Mouse (Mus musculus) layer of hippocampus, adult 2 months (tissue): ENCODE measurements around the gene Olfr764-ps1. TPM values are rescaled to one million over a fixed set of nuclear protein-coding genes. Genes with fewer than 3 reads are reported as not detected.
"Not testable (repeated sequence)": the region's sequence is repeated elsewhere in the genome, so short reads cannot be mapped to it uniquely, and the experiment has no call there.

Experiments
- DNase-seq, 2 experiments: peaks; one replicate each; pipeline ENCODE4 v3.0.0; 2022; ENCODE audit warnings: low spot score in 2 of 2
- H3K27ac ChIP-seq: fragments of 200-600 bp; 2 replicates; pipeline ENCODE4 v1.8.1; 2022
- H3K4me3 ChIP-seq: fragments of 200-600 bp; 2 replicates; pipeline ENCODE4 v1.8.1; 2022; ENCODE audit warnings: mild to moderate bottlenecking
- CTCF ChIP-seq: fragments of 200-600 bp; conservative IDR thresholded peaks from 2 replicates; pipeline ENCODE4 v1.8.1; 2022; ENCODE audit warnings: antibody characterized with exemption, mild to moderate bottlenecking, moderate library complexity
- long read RNA-seq, 2 experiments: library from polyadenylated mRNA; stranded (forward); transcript quantifications; one replicate each; pipeline ENCODE4 v2.0.0; 2021; ENCODE audit warnings: borderline mapping rate in 2 of 2
- total RNA-seq, 2 experiments: library from RNA; stranded (reverse); gene quantifications; 2 replicates each; pipeline ENCODE4 v1.2.3; 2021

Olfr764-ps1 gene
- total RNA-seq, result not detected
- long read RNA-seq, experiment 1, result 0 reads
- long read RNA-seq, experiment 2, result 0 reads

DNA sequence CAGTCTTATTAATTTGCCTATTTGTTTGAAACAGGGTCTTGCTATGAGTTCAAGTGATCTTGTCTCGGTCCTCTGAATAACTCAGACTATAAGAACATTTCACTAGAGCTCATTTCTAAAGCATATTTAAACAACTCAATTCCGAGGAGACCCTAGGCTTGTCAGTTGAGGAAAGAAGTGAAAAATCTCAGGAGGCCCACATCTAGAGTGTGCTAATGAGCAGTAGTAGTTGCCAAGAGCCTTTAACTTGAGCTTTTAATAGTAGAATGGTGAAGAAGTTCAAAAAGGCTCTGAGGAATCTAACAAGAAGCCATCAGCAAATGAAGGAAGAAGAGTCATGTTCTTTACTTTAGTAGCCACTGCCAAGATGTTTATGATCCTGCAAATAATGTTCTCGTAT, at the start of gene Olfr764-ps1:
Gene Olfr764-ps1, minus strand, starts transcription at position 101 of the 400 bp plus-strand sequence.
- no peak within 1 kb of the TSS for H3K4me3 ChIP-seq
- no peak for DNase-seq
- no peak for TF ChIP-seq CTCF
- H3K27ac ChIP-seq, result no peak within 1 kb of the TSS

DNA sequence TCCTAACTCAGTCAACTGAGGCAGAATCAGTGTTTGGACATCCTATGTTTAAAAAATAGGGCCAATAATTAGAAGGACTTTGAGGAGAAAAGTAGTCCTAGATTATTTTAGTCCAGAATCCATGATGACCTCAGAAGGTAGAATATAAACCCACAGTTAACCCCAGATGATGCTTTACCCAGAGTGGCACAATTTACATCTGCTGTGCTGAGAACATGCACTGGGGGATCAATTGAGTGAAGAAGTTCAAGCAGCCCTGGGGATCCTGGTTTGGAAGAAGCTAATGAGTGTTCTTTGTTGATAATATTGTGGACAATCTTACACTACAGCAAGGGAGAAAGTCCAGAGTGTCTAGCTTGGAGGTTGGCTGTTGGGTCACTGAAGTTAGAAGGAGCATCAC, 43.1 kb upstream of the Olfr764-ps1 start, which contains the start of gene Olfr767:
Gene Olfr767, minus strand, starts transcription at position 101 of the 400 bp plus-strand sequence.
- not testable (repeated sequence) for H3K27ac ChIP-seq, H3K4me3 ChIP-seq, DNase-seq

DNA sequence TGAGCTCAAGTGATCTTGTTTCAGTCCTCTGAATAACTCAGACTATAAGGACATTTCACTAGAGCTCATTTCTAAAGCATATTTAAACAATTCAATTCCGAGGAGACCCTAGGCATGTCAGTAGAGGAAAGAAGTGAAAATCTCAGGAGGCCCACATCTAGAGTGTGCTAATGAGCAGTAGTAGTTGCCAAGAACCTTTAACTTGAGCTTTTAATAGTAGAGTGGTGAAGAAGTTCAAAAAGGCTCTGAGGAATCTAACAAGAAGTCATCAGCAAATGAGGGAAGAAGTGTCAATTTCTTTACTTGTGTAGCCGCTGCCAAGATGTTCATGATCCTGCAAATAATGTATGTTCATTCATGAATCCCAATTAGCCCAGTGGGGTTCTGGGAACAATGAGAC, 29.2 kb upstream of the Olfr764-ps1 start, which contains the start of gene Olfr766-ps1:
Gene Olfr766-ps1, minus strand, starts transcription at position 101 of the 400 bp plus-strand sequence.
- no peak for TF ChIP-seq CTCF
- Histone ChIP-seq H3K27ac (no peak within 1 kb of the TSS), H3K4me3 (no peak within 1 kb of the TSS)
- no peak for DNase-seq

DNA sequence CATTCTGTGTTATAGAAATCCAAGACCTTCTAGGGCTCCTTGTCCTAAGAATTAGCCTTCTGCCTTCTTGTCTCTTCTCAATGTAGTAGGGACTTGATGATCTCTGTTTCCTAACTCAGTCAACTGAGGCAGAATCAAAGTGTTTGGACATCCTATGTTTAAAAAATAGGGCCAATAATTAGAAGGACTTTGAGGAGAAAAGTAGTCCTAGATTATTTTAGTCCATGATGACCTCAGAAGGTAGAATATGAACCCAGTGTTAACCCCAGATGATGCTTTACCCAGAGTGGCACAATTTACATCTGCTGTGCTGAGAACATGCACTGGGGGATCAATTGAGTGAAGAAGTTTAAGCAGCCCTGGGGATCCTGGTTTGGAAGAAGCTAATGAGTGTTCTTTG, 10.2 kb upstream of the Olfr764-ps1 start, which contains the start of gene Olfr765:
Gene Olfr765, minus strand, starts transcription at position 101 of the 400 bp plus-strand sequence.
- not testable (repeated sequence) for H3K27ac ChIP-seq, DNase-seq, H3K4me3 ChIP-seq

DNA sequence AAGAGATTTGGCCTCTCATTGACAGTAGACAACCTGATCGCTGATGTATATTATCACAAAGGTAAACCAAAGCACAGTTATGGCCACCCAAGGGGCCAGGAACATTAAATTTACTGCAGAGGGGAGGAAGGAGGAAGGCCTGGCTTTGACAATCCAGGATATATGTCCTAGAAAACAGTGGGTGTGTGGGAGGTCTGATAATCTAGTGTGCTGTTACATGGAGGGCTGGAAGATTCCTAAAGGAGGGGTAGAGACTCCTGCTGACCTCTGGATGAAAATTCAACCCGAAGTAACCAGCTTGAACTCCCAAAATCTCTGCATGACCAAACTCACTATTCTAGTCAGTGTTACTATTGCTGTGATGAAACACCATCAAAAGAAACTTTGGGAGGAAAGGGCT, 11.4 kb downstream of the Olfr764-ps1 start:
- Histone ChIP-seq H3K27ac (no peak overlapping the region), H3K4me3 (no peak overlapping the region)
- TF ChIP-seq CTCF, result no peak
- DNase-seq, result no peak

DNA sequence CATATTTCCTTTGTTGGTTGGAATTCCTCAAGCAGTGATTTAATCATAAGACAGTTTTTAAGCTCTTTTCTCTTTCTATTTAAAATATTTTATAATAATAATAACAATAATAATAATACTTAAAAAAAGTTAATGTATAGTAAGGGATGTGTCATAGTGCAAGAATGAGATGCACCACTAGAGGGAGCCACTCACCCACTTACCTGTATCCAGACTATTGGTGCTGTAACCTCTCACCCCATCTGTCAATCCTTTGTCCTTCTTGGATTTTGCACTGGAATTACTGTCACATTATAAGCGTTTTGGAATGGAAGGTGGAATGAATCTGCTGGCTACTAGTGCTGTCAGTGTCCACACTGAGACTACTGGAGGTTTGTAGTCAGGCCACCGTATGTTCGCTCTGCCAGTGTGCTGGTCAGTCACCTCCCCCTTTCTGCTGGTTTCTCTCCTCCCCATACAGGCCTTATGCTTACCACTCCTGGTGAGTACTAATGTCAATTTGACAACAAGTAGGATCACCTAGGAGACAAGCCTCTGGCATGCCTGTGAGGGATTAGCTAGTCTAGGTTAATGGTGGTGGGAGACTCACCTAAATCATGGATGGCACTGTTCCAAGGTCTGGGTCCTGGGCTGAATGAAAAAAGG, 13.6 kb downstream of the Olfr764-ps1 start:
- Histone ChIP-seq H3K4me3 (no peak overlapping the region), H3K27ac (no peak overlapping the region)
- TF ChIP-seq CTCF, result peak; percentile 90
- peak; percentile 6 to 56 for DNase-seq

DNA sequence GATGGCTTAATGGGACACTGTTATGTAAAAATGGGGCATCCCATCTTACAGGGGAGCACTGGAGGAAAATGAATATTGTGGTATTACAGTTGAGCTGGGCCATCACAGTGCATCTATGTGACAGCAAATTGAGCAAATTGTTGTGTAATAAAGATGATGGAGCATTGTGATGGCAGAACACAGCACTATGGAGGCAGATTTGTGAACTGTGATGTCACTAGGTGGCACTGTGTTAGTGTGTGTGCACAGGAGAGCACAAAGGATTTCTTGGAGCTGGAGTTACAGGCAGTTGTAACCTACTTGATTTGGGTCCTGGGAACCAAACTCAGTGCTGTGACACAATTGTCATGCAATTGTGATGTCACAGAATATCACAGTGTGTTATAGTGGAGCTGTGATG, 16.4 kb downstream of the Olfr764-ps1 start:
- TF ChIP-seq CTCF, result peak; percentile 28; the same call in 1 of the 2 replicates
- Histone ChIP-seq H3K27ac (no peak overlapping the region), H3K4me3 (no peak overlapping the region)
- DNase-seq, result no peak

DNA sequence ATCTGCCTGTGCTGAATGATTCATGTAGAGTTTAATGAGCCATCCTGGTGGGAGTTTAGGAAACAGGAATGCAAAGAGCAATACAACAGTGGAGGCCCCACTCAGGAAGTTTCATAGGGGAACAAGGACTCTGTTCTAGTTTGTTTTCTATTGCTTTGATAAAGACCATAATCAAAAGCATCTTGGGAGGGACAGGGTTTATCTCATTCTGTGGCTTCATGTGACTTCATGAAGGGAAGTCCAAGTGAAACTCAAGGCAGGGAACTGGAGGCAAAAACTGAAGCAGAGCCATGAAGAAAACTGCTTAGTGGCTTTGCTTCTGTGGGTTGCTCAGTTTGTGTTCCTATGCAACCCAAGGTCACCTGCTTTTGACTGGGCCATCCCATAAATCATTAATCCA, 25.2 kb downstream of the Olfr764-ps1 start:
- Histone ChIP-seq H3K27ac (no peak overlapping the region), H3K4me3 (no peak overlapping the region)
- TF ChIP-seq CTCF, result no peak
- no peak for DNase-seq

DNA sequence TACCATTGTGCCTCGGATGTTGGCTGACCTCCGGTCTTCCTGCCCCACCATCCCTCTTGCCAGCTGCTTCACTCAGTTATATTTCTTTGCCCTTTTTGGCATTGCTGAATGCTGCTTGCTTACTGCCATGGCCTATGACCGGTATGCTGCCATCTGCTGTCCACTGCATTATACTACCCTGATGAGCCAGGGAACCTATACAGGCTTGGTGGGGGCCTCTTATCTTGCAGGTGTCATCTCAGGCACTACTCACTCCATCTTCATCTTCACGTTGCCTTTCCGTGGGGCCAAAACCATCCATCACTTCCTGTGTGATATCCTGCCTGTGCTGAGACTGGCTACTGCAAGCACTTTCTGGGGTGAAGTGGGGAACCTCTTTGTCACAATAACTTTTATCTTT, 28.2 kb downstream of the Olfr764-ps1 start:
- not testable (repeated sequence) for DNase-seq, H3K27ac ChIP-seq, H3K4me3 ChIP-seq

DNA sequence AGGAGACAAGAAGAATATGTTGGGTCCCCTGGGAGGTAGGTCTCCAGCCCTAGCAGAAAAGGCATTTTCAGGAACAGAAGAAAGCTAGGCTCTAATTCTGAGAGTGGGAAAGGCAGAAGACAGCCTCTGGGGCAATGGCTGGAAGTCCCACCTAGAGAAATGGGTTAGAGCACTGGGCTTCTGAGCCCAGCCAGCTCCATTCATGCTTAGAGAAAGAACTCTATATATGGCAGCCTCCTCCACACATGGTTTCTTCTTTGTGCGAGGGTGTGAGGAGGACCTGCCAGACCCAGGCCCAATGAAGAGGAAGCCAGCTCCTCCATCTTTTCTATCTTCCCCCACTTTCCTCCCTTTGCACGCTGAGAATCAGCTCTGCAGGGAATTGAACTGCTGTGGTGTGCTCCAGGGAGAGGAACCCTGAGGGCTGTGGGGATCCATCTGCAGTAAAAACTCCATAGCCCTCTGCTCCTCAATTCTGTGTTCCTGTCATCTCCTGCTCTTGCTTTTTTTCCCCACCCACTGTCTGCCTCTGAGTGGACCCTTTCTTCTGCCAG, 29.3 kb downstream of the Olfr764-ps1 start, which contains the start of gene Olfr763:
Gene Olfr763, plus strand, starts transcription at position 504 of the 554 bp plus-strand sequence.
- no peak for TF ChIP-seq CTCF

DNA sequence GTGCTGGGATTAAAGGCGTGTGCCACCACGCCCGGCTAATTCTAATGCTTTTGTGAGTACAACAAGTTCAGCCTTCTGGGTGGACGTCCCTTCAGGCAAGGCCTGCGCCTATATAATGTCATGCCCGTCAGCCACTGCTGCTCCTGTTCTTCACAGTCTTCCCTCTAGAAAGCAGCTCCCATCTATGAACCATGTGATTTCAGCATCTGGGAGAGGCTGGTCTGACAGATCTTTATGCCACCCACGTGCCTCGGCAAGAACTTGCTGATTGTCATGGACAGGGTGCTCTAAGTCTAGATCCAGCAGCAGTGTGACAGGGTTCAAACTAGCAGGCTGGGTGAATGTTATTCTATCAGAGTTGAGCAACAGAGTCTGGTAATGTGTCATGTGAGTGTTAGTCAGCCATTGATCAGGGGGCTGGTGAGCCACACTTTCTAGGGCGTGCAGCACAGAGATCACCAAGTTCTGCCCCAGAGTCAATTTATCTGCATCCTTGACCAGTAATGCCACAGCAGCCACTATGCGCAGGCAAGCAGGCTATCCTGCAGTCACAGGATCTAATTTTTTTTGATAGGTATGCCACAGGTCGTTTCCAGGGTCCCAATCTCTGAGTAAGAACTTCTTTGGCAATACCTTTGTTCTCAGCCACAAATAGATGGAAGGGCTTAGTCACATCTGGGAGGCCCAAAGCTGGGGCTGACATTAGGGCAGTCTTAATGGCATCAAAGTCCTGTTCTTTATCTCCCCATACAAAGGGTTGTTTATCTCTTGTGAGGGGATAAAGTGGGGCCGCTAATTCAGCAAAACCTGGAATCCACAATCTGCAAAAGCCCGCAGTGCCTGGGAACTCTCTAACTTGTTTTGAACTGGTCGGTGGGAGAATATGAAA, 35.4 kb downstream of the Olfr764-ps1 start:
- DNase-seq, result no peak
- H3K4me3 ChIP-seq, result no peak overlapping the region
- no peak for TF ChIP-seq CTCF

More for the DNA sequence above, 29.3 kb downstream of the Olfr764-ps1 start, which contains the start of gene Olfr763:
- DNase-seq, result no peak
- Histone ChIP-seq H3K27ac (no peak within 1 kb of the TSS), H3K4me3 (no peak within 1 kb of the TSS)

DNA sequence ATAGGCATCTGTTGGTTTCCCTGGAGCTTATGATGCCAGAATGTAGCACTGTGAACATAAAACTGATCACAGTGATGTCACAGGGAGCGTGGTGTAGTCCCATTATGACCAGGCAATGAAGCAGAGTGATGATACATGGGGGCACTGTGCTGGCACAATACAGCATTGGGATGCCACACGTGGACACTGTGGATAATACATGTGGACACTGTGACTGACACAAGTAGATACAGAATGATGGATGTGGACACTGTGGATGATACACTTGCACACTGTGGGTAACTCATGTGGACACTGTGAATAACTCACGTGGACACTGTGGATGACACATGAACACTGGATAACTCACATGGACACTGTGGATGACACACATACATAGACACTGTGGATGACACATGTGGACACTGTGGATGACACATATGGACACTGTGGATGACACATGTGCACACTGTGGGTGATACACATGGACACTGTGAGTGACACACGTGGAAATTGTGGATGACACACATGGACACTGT, 43.1 kb downstream of the Olfr764-ps1 start:
- no peak overlapping the region for H3K27ac ChIP-seq
- TF ChIP-seq CTCF, result no peak
- no peak for DNase-seq
- no peak overlapping the region for H3K4me3 ChIP-seq

More for the DNA sequence above, 35.4 kb downstream of the Olfr764-ps1 start:
- no peak overlapping the region for H3K27ac ChIP-seq

DNA sequence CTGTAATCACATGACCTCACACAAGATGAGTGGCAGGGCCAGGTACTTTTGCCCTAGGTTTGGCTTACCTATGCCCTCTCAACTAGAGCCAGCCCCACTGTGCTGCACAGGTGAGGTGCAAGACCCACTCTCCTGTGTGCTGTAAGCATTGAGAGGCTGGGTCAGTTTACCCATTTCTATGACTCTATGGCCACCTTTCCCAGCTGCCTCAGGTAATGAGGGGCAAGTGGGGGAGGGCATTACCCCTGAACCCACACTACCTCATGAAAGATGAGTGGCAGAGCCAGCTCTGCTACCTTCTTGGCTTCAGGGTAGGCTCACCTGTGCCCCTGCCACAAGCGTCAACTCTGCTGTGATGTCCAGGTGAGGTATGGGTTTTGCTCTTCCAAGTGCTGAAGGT, 43.9 kb downstream of the Olfr764-ps1 start:
- H3K27ac ChIP-seq, result no peak overlapping the region
- no peak for TF ChIP-seq CTCF
- H3K4me3 ChIP-seq, result no peak overlapping the region
- no peak for DNase-seq
